21 mouse cellular contexts compared by ENCODE assay signal in genomic region chr2:173217763-173218258, GRCm38 (mm10). TPM values are rescaled to one million over a fixed set of nuclear protein-coding genes. Genes with fewer than 3 reads are reported as not detected.
DNase-seq lines count a peak whose midpoint lies in the region; ATAC-seq and TF ChIP-seq lines count a peak whose summit lies in the region.
"Had no signal": no experiment of that assay in that cellular context is flagged by ENCODE, and none has a peak within 500 bp of the region (broad histone marks: within the 10 kb centered on the region; RNA-seq: fewer than 3 reads in every experiment).

No protein-coding gene starts in this region.

- no peak for TF ChIP-seq POLR2A in CH12.LX (IDR thresholded peaks at IDR 0.05; ENCODE audit: low read depth, low read length)

- peaks cover 4% of the 10 kb centered on the region for H3K4me1 ChIP-seq in hindbrain, embryonic 10.5 days (replicated peaks)
- peaks cover 5% of the 10 kb centered on the region; the same call in 1 of the 2 replicates for H3K4me1 ChIP-seq in hindbrain, embryonic 13.5 days (replicated peaks)
- no peaks in the 10 kb centered on the region for H3K4me1 ChIP-seq in neural tube, embryonic 11.5 days (ENCODE audit: control insufficient read depth, insufficient read depth, low read length)
- H3K4me1 ChIP-seq in CH12.LX (ENCODE audit: control insufficient read depth in 1 of 2, insufficient read depth in 2 of 2): peaks cover 13 to 24% of the 10 kb centered on the region in 2 experiments
- no peaks in the 10 kb centered on the region for H3K4me1 ChIP-seq in intestine, embryonic 15.5 days (replicated peaks)
- H3K4me1 ChIP-seq: embryonic facial prominence, embryonic 13.5 days; forebrain, embryonic 13.5 days; liver, embryonic 13.5 days; neural tube, embryonic 15.5 days had no signal

- TF ChIP-seq EP300 in CH12.LX (IDR thresholded peaks at IDR 0.05; ENCODE audit: low read length): no peak

- no peaks in the 10 kb centered on the region for H3K79me2 ChIP-seq in CH12.LX (replicated peaks; ENCODE audit: control insufficient read depth, extremely low read depth, insufficient read depth, poor library complexity, severe bottlenecking)

- TF ChIP-seq RAD21 in CH12.LX (IDR thresholded peaks at IDR 0.05; ENCODE audit: low read depth, low read length): no peak

- H3K36me3 ChIP-seq in hindbrain, embryonic 10.5 days: no peaks in the 10 kb centered on the region
- H3K36me3 ChIP-seq in hindbrain, embryonic 13.5 days: no peaks in the 10 kb centered on the region
- no peaks in the 10 kb centered on the region for H3K36me3 ChIP-seq in neural tube, embryonic 11.5 days (ENCODE audit: control insufficient read depth, insufficient read depth, low read length)
- H3K36me3 ChIP-seq in CH12.LX (replicated peaks in 1 of 2; ENCODE audit: control insufficient read depth in 1 of 2, insufficient read depth in 1 of 2, low read length in 1 of 2): peaks cover 12 to 13% of the 10 kb centered on the region in 2 experiments
- H3K36me3 ChIP-seq in intestine, embryonic 15.5 days: no peaks in the 10 kb centered on the region
- H3K36me3 ChIP-seq: embryonic facial prominence, embryonic 13.5 days; heart, embryonic 15.5 days; liver, embryonic 13.5 days; neural tube, embryonic 15.5 days had no signal

- in situ Hi-C loops in CH12.LX (cut with MboI; ENCODE audit: low pct_ligation_motif_present, low pct_unique_long_range_greater_than_20kb, low sequenced_read_pairs): no loop called here

- no peak overlapping the region for H3K4me3 ChIP-seq in hindbrain, embryonic 10.5 days
- no peak overlapping the region for H3K4me3 ChIP-seq in hindbrain, embryonic 13.5 days
- H3K4me3 ChIP-seq in neural tube, embryonic 11.5 days (ENCODE audit: low read depth, low read length): no peak overlapping the region
- H3K4me3 ChIP-seq in CH12.LX (replicated peaks in 1 of 3; ENCODE audit: low read depth in 2 of 3, low read length in 2 of 3, poor library complexity in 1 of 3): no peak overlapping the region
- no peak overlapping the region for H3K4me3 ChIP-seq in intestine, embryonic 15.5 days (replicated peaks)
- H3K4me3 ChIP-seq: embryonic facial prominence, embryonic 13.5 days; forebrain, embryonic 13.5 days; heart, embryonic 15.5 days; liver, embryonic 13.5 days; neural tube, embryonic 15.5 days had no signal

- peaks cover 8% of the 10 kb centered on the region for H3K27me3 ChIP-seq in hindbrain, embryonic 10.5 days (ENCODE audit: insufficient read depth, poor library complexity, severe bottlenecking)
- H3K27me3 ChIP-seq in hindbrain, embryonic 13.5 days: peaks cover 2% of the 10 kb centered on the region; the same call in 1 of the 2 replicates
- H3K27me3 ChIP-seq in neural tube, embryonic 11.5 days (ENCODE audit: control insufficient read depth, insufficient read depth, low read length): no peaks in the 10 kb centered on the region
- no peaks in the 10 kb centered on the region for H3K27me3 ChIP-seq in CH12.LX (replicated peaks)
- no peaks in the 10 kb centered on the region for H3K27me3 ChIP-seq in intestine, embryonic 15.5 days (replicated peaks)
- H3K27me3 ChIP-seq: embryonic facial prominence, embryonic 13.5 days; forebrain, embryonic 13.5 days; liver, embryonic 13.5 days; neural tube, embryonic 15.5 days had no signal

- DNase-seq in hindbrain, embryonic 10.5 days (ENCODE audit: low spot score): peak; percentile 1
- DNase-seq in neural tube, embryonic 11.5 days (ENCODE audit: low spot score): peak; percentile 8
- DNase-seq in neural tube, embryonic 10.5 days (ENCODE audit: extremely low spot score, low spot score): no peak
- no peak for DNase-seq in CH12.LX (ENCODE audit: extremely low read depth)
- DNase-seq in gastrocnemius, postnatal 25 days: no peak
- no peak for DNase-seq in adrenal gland, postnatal 4 days (ENCODE audit: low spot score in 2 of 2)
- DNase-seq: adrenal gland, postnatal 14 days; cerebellum, adult 11 months; gastrocnemius, postnatal 14 days; liver, embryonic 13.5 days; right cerebral cortex, adult 18-20 months had no signal

- H3K27ac ChIP-seq in hindbrain, embryonic 10.5 days: no peak overlapping the region
- no peak overlapping the region for H3K27ac ChIP-seq in hindbrain, embryonic 13.5 days
- no peak overlapping the region for H3K27ac ChIP-seq in neural tube, embryonic 11.5 days (ENCODE audit: low read depth, low read length)
- no peak overlapping the region for H3K27ac ChIP-seq in CH12.LX (ENCODE audit: insufficient read depth, low read depth)
- H3K27ac ChIP-seq in intestine, embryonic 15.5 days: no peak overlapping the region
- H3K27ac ChIP-seq: embryonic facial prominence, embryonic 13.5 days; forebrain, embryonic 13.5 days; heart, embryonic 15.5 days; hindbrain, embryonic 14.5 days; liver, embryonic 13.5 days; neural tube, embryonic 15.5 days had no signal

- H3K4me2 ChIP-seq in hindbrain, embryonic 13.5 days: no peak overlapping the region
- H3K4me2 ChIP-seq in neural tube, embryonic 11.5 days (ENCODE audit: low read depth): no peak overlapping the region
- peak overlapping the region; percentile 93 for H3K4me2 ChIP-seq in CH12.LX (ENCODE audit: insufficient read depth, low read depth, poor library complexity, severe bottlenecking)
- H3K4me2 ChIP-seq in intestine, embryonic 15.5 days (replicated peaks): no peak overlapping the region
- H3K4me2 ChIP-seq: embryonic facial prominence, embryonic 13.5 days; forebrain, embryonic 13.5 days; heart, embryonic 15.5 days; hindbrain, embryonic 14.5 days; liver, embryonic 13.5 days; neural tube, embryonic 15.5 days had no signal

- no peaks in the 10 kb centered on the region for H3K9me3 ChIP-seq in hindbrain, embryonic 10.5 days
- H3K9me3 ChIP-seq in hindbrain, embryonic 13.5 days: no peaks in the 10 kb centered on the region; the same call in 1 of the 2 replicates
- no peaks in the 10 kb centered on the region for H3K9me3 ChIP-seq in neural tube, embryonic 11.5 days (ENCODE audit: control insufficient read depth, low read length)
- H3K9me3 ChIP-seq in CH12.LX (replicated peaks; ENCODE audit: low read length): no peaks in the 10 kb centered on the region
- no peaks in the 10 kb centered on the region for H3K9me3 ChIP-seq in intestine, embryonic 15.5 days
- H3K9me3 ChIP-seq: forebrain, embryonic 13.5 days; heart, embryonic 15.5 days; liver, embryonic 13.5 days; neural tube, embryonic 15.5 days had no signal

- H3K9ac ChIP-seq in hindbrain, embryonic 13.5 days: no peak overlapping the region
- H3K9ac ChIP-seq in neural tube, embryonic 11.5 days (ENCODE audit: low read length): no peak overlapping the region
- H3K9ac ChIP-seq in CH12.LX (ENCODE audit: insufficient read depth, low read depth): no peak overlapping the region; the same call in 1 of the 2 replicates
- H3K9ac ChIP-seq in intestine, embryonic 15.5 days: no peak overlapping the region
- H3K9ac ChIP-seq: embryonic facial prominence, embryonic 13.5 days; forebrain, embryonic 13.5 days; heart, embryonic 15.5 days; hindbrain, embryonic 14.5 days; liver, embryonic 13.5 days; neural tube, embryonic 15.5 days had no signal

- no peak for ATAC-seq in hindbrain, embryonic 13.5 days (ENCODE audit: low FRiP score)
- ATAC-seq in neural tube, embryonic 11.5 days (ENCODE audit: insufficient read depth, low FRiP score, low TSS enrichment): no peak
- ATAC-seq in intestine, embryonic 15.5 days: peak; percentile 72
- ATAC-seq: forebrain, embryonic 13.5 days had no signal

- dilution Hi-C loops in CH12.LX (cut with MboI; ENCODE audit: extremely low pct_ligation_motif_present, extremely low pct_unique_long_range_greater_than_20kb, low sequenced_read_pairs): no loop called here

- no peak for TF ChIP-seq CTCF in CH12.LX (conservative IDR thresholded peaks at IDR 0.05 in 1 of 2, IDR thresholded peaks at IDR 0.05 in 1 of 2; ENCODE audit: low read depth in 2 of 2, low read length in 2 of 2)

- 94% methylated on average over 5 of the region's 5 CpGs for WGBS in hindbrain, embryonic 10.5 days
- WGBS in hindbrain, embryonic 13.5 days: 94% methylated on average over 5 of the region's 5 CpGs
- WGBS in neural tube, embryonic 11.5 days: 97% methylated on average over 5 of the region's 5 CpGs
- 88% methylated on average over 5 of the region's 5 CpGs for WGBS in intestine, embryonic 15.5 days

TF ChIP-seq in CH12.LX, 34 proteins besides CTCF, POLR2A, EP300 and RAD21:
- TF ChIP-seq MAZ (IDR thresholded peaks at IDR 0.05; ENCODE audit: low read depth, low read length) (no peak), HCFC1 (IDR thresholded peaks at IDR 0.05; ENCODE audit: low read depth, low read length) (no peak), POLR2AphosphoS2 (IDR thresholded peaks at IDR 0.05; ENCODE audit: low read depth, low read length) (no peak), ZC3H11A (IDR thresholded peaks at IDR 0.05; ENCODE audit: low read depth, low read length) (no peak)

RNA-seq across cellular contexts. Expression of gene Zbp1, which starts 0.9 kb away (rescaled TPM):
- polyA plus RNA-seq in hindbrain, embryonic 10.5 days (2016; fragmentation: Nextera tagmentation; extraction: Ambion mirVana): 0.17 and 0.73 TPM in 2 replicates
- polyA plus RNA-seq in hindbrain, embryonic 13.5 days (2015; fragmentation: Nextera tagmentation; extraction: Ambion mirVana): 0.16 and 0.29 TPM in 2 replicates
- not detected in 2 replicates for polyA plus RNA-seq in neural tube, embryonic 11.5 days (2014; fragmentation: Nextera tagmentation; extraction: Ambion mirVana)
- total RNA-seq in CH12.LX (2012; rRNA removed) (8.4 and 8.7 TPM in 2 replicates), CH12.LX (2014; rRNA removed) (7.3 and 9.8 TPM in 2 replicates)
- polyA plus RNA-seq in CH12.LX (2012; ENCODE audit: insufficient read length, low read depth): 7.9 and 8.1 TPM in 2 replicates
- 0.55 and 0.95 TPM in 2 replicates for polyA plus RNA-seq in intestine, embryonic 15.5 days (2015; fragmentation: Nextera tagmentation; extraction: Ambion mirVana)
- under 1 TPM in 1 of 2 experiments, not detected in 1; 0.27 TPM for total RNA-seq in gastrocnemius, postnatal 25 days (2021)
- 1 to 10 TPM; 2.0 to 2.1 TPM for total RNA-seq in adrenal gland, postnatal 4 days (2021)
- total RNA-seq: gastrocnemius, postnatal 14 days; MEL; midbrain, postnatal 0 days had no signal
- polyA plus RNA-seq: forebrain, embryonic 13.5 days; kidney, embryonic 14.5 days had no signal

RNA-seq across cellular contexts. Expression of gene Pmepa1, which starts 58.5 kb away (rescaled TPM):
- polyA plus RNA-seq in hindbrain, embryonic 10.5 days (2016; fragmentation: Nextera tagmentation; extraction: Ambion mirVana): 1.3 and 2.9 TPM in 2 replicates
- 4.7 and 5.2 TPM in 2 replicates for polyA plus RNA-seq in hindbrain, embryonic 13.5 days (2015; fragmentation: Nextera tagmentation; extraction: Ambion mirVana)
- 5.3 and 5.9 TPM in 2 replicates for polyA plus RNA-seq in neural tube, embryonic 11.5 days (2014; fragmentation: Nextera tagmentation; extraction: Ambion mirVana)
- 9.8 and 9.9 TPM in 2 replicates for total RNA-seq in CH12.LX (2012; rRNA removed)
- 1.2 and 1.6 TPM in 2 replicates for total RNA-seq in CH12.LX (2014; rRNA removed)
- polyA plus RNA-seq in CH12.LX (2012; ENCODE audit: insufficient read length, low read depth): 11.0 and 11.8 TPM in 2 replicates
- polyA plus RNA-seq in intestine, embryonic 15.5 days (2015; fragmentation: Nextera tagmentation; extraction: Ambion mirVana): 5.6 and 5.9 TPM in 2 replicates
- 10 to 100 TPM; 18.2 to 19.2 TPM for total RNA-seq in gastrocnemius, postnatal 25 days (2021)
- total RNA-seq in adrenal gland, postnatal 4 days (2021): 10 to 100 TPM; 61.8 to 63.4 TPM
- total RNA-seq: MEL had no signal

Comparison
In these comparisons a context has a peak if more than half of its experiments do, and no peak if none do; other contexts are left out.
1. DNase-seq: peak in hindbrain, embryonic 10.5 days (single experiment) and neural tube, embryonic 11.5 days (single experiment); none in neural tube, embryonic 10.5 days (single experiment), CH12.LX (single experiment), gastrocnemius, postnatal 25 days (single experiment) and adrenal gland, postnatal 4 days (0 of 2).